Mouse (Mus musculus) liver, embryonic 11.5 days (tissue): ENCODE results near the gene Ntrk3. TPM values are rescaled to one million over a fixed set of nuclear protein-coding genes. Genes with fewer than 3 reads are reported as not detected.

ENCODE experiments used
- ATAC-seq: fragments of 200-750 bp; cut with Nextera tagmentation; replicated peaks from 2 replicates; pipeline ENCODE4 v1.8.0; 2017; ENCODE audit warnings: moderate number of reproducible peaks, mild to moderate bottlenecking, moderate TSS enrichment, moderate library complexity; ENCODE audit not compliant: low FRiP score
- DNase-seq: peaks from one replicate; pipeline ENCODE4 v3.0.0-alpha.2; 2017; ENCODE audit warnings: low spot score
- H3K27ac ChIP-seq: fragments of 300-500 bp; sonication (generic); 2 replicates; pipeline ENCODE4 v1.5.1; 2014; ENCODE audit warnings: mild to moderate bottlenecking, low read depth, low read length, control low read depth
- H3K27me3 ChIP-seq: fragments of 300-500 bp; sonication (generic); replicated peaks from 2 replicates; pipeline ENCODE4 v1.6.1; 2014; ENCODE audit warnings: low read length, mixed read lengths; ENCODE audit not compliant: control insufficient read depth, insufficient read depth
- H3K36me3 ChIP-seq: fragments of 300-500 bp; sonication (generic); 2 replicates; pipeline ENCODE4 v1.6.1; 2014; ENCODE audit warnings: mild to moderate bottlenecking, low read length, moderate library complexity, mixed read lengths; ENCODE audit not compliant: control insufficient read depth, insufficient read depth
- H3K4me1 ChIP-seq: fragments of 300-500 bp; sonication (generic); replicated peaks from 2 replicates; pipeline ENCODE4 v1.6.1; 2014; ENCODE audit warnings: low read length, mixed read lengths; ENCODE audit not compliant: control insufficient read depth, insufficient read depth
- H3K4me2 ChIP-seq: fragments of 300-500 bp; sonication (generic); 2 replicates; pipeline ENCODE4 v1.6.1; 2014; ENCODE audit warnings: mild to moderate bottlenecking, control low read depth, moderate library complexity
- H3K4me3 ChIP-seq: fragments of 300-500 bp; sonication (generic); 2 replicates; pipeline ENCODE4 v1.5.1; 2014; ENCODE audit warnings: low read depth, low read length, control low read depth
- H3K9ac ChIP-seq: fragments of 300-500 bp; sonication (generic); 2 replicates; pipeline ENCODE4 v1.6.1; 2014; ENCODE audit warnings: low read depth, low read length, control low read depth
- H3K9me3 ChIP-seq: fragments of 300-500 bp; sonication (generic); 2 replicates; pipeline ENCODE4 v1.6.1; 2016; ENCODE audit warnings: low read length, inconsistent platforms, mixed read lengths; ENCODE audit not compliant: control insufficient read depth
- WGBS: fragments of 180-500 bp; shearing (Covaris S2); extraction: QIAGEN DNeasy Blood & Tissue Kit; methylation state at CpG from one replicate; pipeline ENCODE4 v1.1.7; 2014; 5-methylcytosine and 5-hydroxymethylcytosine counted together
- polyA plus RNA-seq: library from polyadenylated mRNA; unstranded; fragments of >200 nt; fragmentation: Nextera tagmentation; extraction: Ambion mirVana; gene quantifications from 2 replicates; pipeline ENCODE4 v1.2.1, GENCODE M21; 2014

Ntrk3 gene
- polyA plus RNA-seq, 1 experiment from 2014 or later = 2.3 TPM

DNA sequence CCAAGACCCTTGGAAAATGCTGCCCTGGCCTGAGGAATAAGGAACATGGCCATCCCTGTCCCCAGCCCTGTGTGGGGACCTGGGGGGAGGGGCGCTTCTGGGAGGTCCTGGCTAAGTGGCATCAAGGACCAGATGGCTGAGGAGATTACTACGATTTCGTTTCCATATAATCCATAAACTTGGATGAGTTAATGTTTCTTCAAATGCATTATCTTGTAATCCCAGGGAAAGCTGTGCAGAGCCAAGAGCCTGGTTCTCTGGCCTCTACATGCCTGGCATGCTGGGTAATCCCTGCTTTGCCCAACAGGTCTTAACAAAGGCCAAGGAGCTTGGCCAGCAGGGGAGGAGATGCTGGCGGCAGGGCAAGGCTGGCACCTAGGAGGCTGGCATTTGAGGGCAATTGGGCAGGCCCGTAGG lies 27.4 kb upstream of the Ntrk3 start:
- H3K4me2 ChIP-seq = no peak overlapping the region
- H3K9ac ChIP-seq = no peak overlapping the region
- H3K4me1 ChIP-seq = no peaks in the 10 kb centered on the region
- DNase-seq (no peak), ATAC-seq (no peak)
- H3K9me3 ChIP-seq = no peaks in the 10 kb centered on the region
- no peaks in the 10 kb centered on the region for H3K36me3 ChIP-seq
- H3K27me3 ChIP-seq = no peaks in the 10 kb centered on the region
- no peak overlapping the region for H3K27ac ChIP-seq
- WGBS = 68% methylated on average over 5 of the region's 5 CpGs
- H3K4me3 ChIP-seq = no peak overlapping the region

DNA sequence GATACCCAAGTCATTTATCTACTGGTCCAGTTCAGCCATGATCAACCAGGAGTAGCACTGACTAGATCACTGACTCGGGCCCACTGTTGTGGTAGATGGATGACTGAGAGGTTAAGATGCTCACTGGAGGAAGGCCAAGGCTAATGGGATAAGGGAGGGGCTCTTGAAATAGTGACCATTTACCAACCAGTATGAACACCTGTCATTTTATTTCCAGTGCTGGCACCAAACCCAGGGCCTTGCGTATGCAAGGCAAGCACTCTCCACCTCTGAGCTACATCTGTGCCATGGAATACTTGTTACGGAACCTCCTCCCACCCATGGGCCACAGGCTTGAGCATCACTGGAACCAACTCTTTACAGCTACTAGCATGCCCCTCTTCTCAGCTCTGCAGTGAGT lies 26.0 kb upstream of the Ntrk3 start:
- Histone ChIP-seq H3K9me3 (no peaks in the 10 kb centered on the region), H3K4me2 (no peak overlapping the region), H3K27ac (no peak overlapping the region), H3K4me3 (no peak overlapping the region), H3K27me3 (no peaks in the 10 kb centered on the region), H3K4me1 (no peaks in the 10 kb centered on the region), H3K9ac (no peak overlapping the region), H3K36me3 (no peaks in the 10 kb centered on the region)
- ATAC-seq = no peak
- no peak for DNase-seq
- 83% methylated on average over 3 of the region's 3 CpGs for WGBS

DNA sequence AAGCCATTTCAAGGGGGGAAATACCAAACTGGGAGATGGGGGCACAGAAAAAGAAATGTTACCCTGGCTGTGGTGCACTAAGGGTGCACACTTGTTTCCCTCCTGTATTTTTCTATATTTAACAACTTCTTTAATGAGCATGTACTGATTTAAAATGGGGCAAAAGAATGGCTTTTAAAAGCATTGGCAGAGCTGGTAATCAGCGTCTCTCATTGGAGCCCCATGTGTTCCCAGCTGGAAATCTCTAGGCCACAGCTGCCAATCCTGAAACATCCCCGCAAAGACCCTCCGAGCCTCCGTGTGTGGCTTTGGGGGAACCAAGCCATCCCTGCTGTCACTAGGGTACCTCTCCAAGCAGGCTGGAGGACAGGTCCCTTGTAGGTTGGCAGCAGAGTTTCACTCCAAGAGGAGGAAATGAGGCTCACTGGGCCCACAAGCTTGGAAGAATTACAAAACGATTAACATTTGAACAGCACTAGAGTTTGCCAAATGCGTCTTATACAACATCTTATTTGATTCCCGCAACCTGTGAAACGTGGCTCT lies 16.7 kb upstream of the Ntrk3 start:
- Histone ChIP-seq H3K9ac (no peak overlapping the region), H3K27ac (no peak overlapping the region), H3K36me3 (no peaks in the 10 kb centered on the region), H3K27me3 (no peaks in the 10 kb centered on the region), H3K4me2 (no peak overlapping the region), H3K4me3 (no peak overlapping the region), H3K4me1 (no peaks in the 10 kb centered on the region), H3K9me3 (no peaks in the 10 kb centered on the region)
- DNase-seq = no peak
- 64% methylated on average over 8 of the region's 8 CpGs for WGBS
- no peak for ATAC-seq

DNA sequence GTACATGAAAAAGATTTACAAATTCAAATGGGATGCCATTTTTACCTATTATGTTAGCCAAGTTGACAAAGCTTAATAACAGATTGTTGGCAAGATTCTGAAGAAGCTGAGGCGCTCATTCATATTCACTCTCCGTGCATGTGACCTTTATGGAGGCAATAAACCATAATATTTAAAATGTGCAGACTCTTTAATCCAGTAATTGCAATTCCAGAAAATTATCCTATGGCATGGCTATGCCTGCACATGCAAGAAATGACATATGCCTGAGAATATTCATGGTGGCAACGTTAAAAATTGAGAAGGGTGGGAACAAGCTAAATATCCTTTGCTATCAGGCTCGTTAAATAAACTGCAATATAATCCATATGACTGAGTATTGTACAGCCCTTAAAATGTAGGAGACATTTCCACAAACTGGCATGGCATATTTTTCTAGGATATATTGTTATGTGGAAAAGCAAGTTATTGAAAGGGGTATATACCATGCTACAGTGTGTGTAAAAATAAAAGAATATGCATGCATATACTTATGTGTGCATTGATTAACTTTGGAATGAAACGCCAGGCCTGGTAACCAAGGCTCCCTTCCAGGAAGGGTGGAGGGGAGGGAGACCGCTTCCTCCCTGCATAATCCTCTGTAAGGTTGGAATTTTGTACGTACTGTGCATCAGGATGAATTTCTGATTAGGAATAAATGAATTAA lies 16.1 kb upstream of the Ntrk3 start:
- DNase-seq (no peak), ATAC-seq (no peak)
- no peaks in the 10 kb centered on the region for H3K36me3 ChIP-seq
- no peaks in the 10 kb centered on the region for H3K4me1 ChIP-seq
- H3K27ac ChIP-seq = no peak overlapping the region
- WGBS = 76% methylated on average over 7 of the region's 7 CpGs
- no peak overlapping the region for H3K4me2 ChIP-seq
- H3K27me3 ChIP-seq = no peaks in the 10 kb centered on the region
- no peaks in the 10 kb centered on the region for H3K9me3 ChIP-seq
- no peak overlapping the region for H3K4me3 ChIP-seq
- no peak overlapping the region for H3K9ac ChIP-seq

DNA sequence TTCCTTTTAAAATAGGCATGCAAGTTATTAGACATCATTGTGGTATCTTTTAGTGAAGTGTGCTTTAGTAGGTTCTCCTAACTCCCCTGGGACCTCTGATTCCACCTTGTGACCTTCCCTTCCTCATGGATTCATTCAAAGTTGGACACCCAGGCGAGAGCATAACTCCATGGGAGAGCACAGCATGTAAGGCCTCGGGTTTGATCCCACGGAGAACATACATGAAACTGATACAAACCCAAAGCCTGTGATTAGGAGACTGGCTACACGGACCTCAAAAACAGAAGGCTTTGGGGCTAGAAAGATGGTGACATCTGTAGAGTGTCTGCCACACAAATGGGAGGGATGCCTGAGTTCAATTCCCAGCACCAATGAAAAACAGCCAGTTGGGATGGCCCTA lies 15.1 kb upstream of the Ntrk3 start:
- no peak for DNase-seq
- no peak overlapping the region for H3K4me2 ChIP-seq
- no peaks in the 10 kb centered on the region for H3K9me3 ChIP-seq
- H3K9ac ChIP-seq = no peak overlapping the region
- H3K36me3 ChIP-seq = no peaks in the 10 kb centered on the region
- no peaks in the 10 kb centered on the region for H3K4me1 ChIP-seq
- H3K27ac ChIP-seq = no peak overlapping the region
- H3K4me3 ChIP-seq = no peak overlapping the region
- no peak for ATAC-seq
- 80% methylated on average over 4 of the region's 4 CpGs for WGBS
- H3K27me3 ChIP-seq = no peaks in the 10 kb centered on the region

DNA sequence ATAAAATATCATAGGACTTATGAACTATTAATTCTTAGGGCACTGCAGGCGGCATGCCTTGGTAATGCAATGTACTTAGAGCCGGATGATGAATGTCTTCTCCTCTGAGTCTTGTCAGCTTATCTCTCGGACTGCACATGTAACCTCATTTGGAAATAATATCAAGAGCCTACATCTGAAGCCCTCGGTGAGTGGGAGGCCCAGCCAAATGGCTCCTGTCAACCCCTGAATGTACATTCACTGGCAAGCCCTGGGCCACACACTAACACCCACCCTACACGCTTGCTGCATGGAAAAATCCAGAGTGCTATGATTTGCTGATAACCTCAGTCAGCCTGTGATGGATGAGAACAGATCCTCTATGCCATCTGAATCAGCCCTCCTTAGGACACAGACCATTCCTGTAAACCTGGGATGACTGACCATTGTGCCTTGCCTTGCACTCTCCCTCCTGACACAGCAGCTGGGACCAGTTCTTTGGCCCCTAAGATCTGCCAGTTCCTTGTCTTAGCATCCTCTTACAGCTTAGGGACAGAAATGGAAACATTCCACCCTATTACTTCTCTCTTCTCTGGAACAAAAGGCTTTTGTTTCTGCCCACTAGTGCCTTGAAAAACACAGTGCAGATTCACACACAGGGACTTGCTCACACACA lies 6.0 kb upstream of the Ntrk3 start:
- no peak overlapping the region for H3K4me2 ChIP-seq
- no peaks in the 10 kb centered on the region for H3K27me3 ChIP-seq
- no peak overlapping the region for H3K4me3 ChIP-seq
- no peaks in the 10 kb centered on the region for H3K9me3 ChIP-seq
- H3K9ac ChIP-seq = no peak overlapping the region
- ATAC-seq (no peak), DNase-seq (no peak)
- no peaks in the 10 kb centered on the region for H3K4me1 ChIP-seq
- H3K27ac ChIP-seq = no peak overlapping the region
- H3K36me3 ChIP-seq = no peaks in the 10 kb centered on the region
- 53% methylated on average over 5 of the region's 5 CpGs for WGBS

DNA sequence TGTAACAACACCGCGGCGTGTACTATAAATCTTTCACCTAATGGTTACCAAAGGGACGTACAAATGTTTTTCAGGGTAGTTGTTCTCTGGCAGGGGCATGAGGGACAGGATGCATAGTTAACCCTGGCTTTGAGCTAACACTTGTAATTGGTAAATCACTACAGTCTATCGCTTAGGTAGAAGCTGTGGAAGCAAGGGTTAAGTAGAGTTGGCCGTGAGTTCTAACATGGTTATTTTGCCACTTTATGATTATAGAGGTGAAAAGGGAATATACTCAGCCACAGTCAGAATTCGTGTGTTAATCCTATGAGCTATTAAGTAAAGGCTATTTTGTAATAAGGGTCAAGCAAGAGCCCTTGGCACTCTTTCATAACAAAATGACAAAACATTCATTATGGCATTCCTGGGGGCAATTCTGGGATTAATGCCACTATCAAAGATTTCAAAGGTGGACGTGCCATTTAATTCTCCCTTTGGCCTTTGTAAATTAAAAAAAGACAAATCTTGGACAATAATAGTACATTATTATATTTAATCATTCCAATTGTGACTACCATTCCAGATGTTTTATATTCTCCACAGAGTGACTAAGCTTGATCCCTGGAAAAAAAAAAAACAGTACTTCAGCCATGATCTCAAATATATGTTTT lies 1.7 kb upstream of the Ntrk3 start:
- Histone ChIP-seq H3K4me1 (no peaks in the 10 kb centered on the region), H3K27me3 (no peaks in the 10 kb centered on the region), H3K9me3 (no peaks in the 10 kb centered on the region), H3K4me3 (no peak overlapping the region), H3K9ac (no peak overlapping the region), H3K4me2 (no peak overlapping the region), H3K36me3 (no peaks in the 10 kb centered on the region), H3K27ac (no peak overlapping the region)
- DNase-seq = no peak
- no peak for ATAC-seq
- 81% methylated on average over 8 of the region's 8 CpGs for WGBS

DNA sequence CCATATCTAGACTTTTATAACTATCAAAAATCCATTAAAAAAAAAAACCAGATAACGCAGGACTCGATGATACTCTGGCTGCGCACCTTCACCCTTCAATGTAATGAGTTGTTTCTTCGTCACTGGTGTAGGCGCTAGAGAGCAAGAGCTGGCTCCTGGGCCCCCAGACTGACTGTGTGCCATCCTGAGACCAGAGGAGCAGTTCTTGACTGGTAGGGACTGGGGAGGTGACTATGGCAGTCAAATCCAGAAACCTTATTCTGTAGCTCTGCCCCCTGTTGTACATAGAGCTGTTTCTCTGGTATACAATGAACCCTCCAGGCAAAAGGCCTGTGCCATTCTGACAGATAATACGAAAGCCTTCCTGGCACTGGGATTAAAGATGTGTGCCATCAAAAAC lies 616 bp downstream of the Ntrk3 start:
- H3K36me3 ChIP-seq = no peaks in the 10 kb centered on the region
- H3K4me2 ChIP-seq = no peak overlapping the region
- no peak overlapping the region for H3K9ac ChIP-seq
- ATAC-seq = no peak
- H3K27me3 ChIP-seq = no peaks in the 10 kb centered on the region
- no peaks in the 10 kb centered on the region for H3K4me1 ChIP-seq
- no peaks in the 10 kb centered on the region for H3K9me3 ChIP-seq
- H3K4me3 ChIP-seq = no peak overlapping the region
- H3K27ac ChIP-seq = no peak overlapping the region
- WGBS = 87% methylated on average over 6 of the region's 6 CpGs
- DNase-seq = no peak
